Mouse (Mus musculus) forebrain, embryonic 16.5 days (tissue): ENCODE measurements around the gene Mccc1. TPM values are rescaled to one million over a fixed set of nuclear protein-coding genes. Genes with fewer than 3 reads are reported as not detected.

ENCODE experiments used
- ATAC-seq: fragments of 200-750 bp; cut with Nextera tagmentation; 2 replicates; pipeline ENCODE4 v1.8.0; 2017; ENCODE audit warnings: mild to moderate bottlenecking, moderate library complexity
- H3K27ac ChIP-seq: fragments of 300-500 bp; sonication (generic); 2 replicates; pipeline ENCODE4 v1.5.1; 2014; ENCODE audit warnings: low read length, control low read depth
- H3K27me3 ChIP-seq: fragments of 300-500 bp; sonication (generic); replicated peaks from 2 replicates; pipeline ENCODE4 v1.6.1; 2014; ENCODE audit warnings: low read length; ENCODE audit not compliant: control insufficient read depth, insufficient read depth
- H3K36me3 ChIP-seq: fragments of 300-500 bp; sonication (generic); 2 replicates; pipeline ENCODE4 v1.6.1; 2014; ENCODE audit not compliant: control insufficient read depth, insufficient read depth
- H3K4me1 ChIP-seq: fragments of 300-500 bp; sonication (generic); replicated peaks from 2 replicates; pipeline ENCODE4 v1.6.1; 2014; ENCODE audit warnings: low read length; ENCODE audit not compliant: control insufficient read depth, insufficient read depth
- H3K4me2 ChIP-seq: fragments of 300-500 bp; sonication (generic); 2 replicates; pipeline ENCODE4 v1.6.1; 2014; ENCODE audit warnings: mild to moderate bottlenecking, low read length, control low read depth
- H3K4me3 ChIP-seq: fragments of 300-500 bp; sonication (generic); replicated peaks from 2 replicates; pipeline ENCODE4 v1.5.1; 2014; ENCODE audit warnings: mild to moderate bottlenecking, low read length, control low read depth
- H3K9ac ChIP-seq: fragments of 300-500 bp; sonication (generic); replicated peaks from 2 replicates; pipeline ENCODE4 v1.6.1; 2014; ENCODE audit warnings: low read depth, low read length, control low read depth
- H3K9me3 ChIP-seq: fragments of 300-500 bp; sonication (generic); 2 replicates; pipeline ENCODE4 v1.6.1; 2016; ENCODE audit warnings: low read length; ENCODE audit not compliant: control insufficient read depth
- WGBS: fragments of 180-500 bp; shearing (Covaris S2); extraction: QIAGEN DNeasy Blood & Tissue Kit; methylation state at CpG from one replicate; pipeline ENCODE4 v1.1.7; 2014; 5-methylcytosine and 5-hydroxymethylcytosine counted together
- polyA plus RNA-seq: library from polyadenylated mRNA; unstranded; fragments of >200 nt; fragmentation: Nextera tagmentation; extraction: Ambion mirVana; gene quantifications from 2 replicates; pipeline ENCODE4 v1.2.1, GENCODE M21; 2015

Gene Mccc1
- 29.8 and 34.9 TPM in 2 replicates for polyA plus RNA-seq

GRCm38 (mm10) chr3:36000275-36001239 lies at the start of gene Mccc1:
Gene Mccc1 (minus strand): TSS chr3:36000678.
- peak within 1 kb of the TSS; percentile 95 for H3K27ac ChIP-seq
- H3K9me3 ChIP-seq = no peaks in the 10 kb centered on the region
- ATAC-seq = peak; percentile 99
- H3K4me3 ChIP-seq = peak within 1 kb of the TSS; percentile 91
- peak within 1 kb of the TSS; percentile 83 for H3K9ac ChIP-seq
- H3K4me1 ChIP-seq = peaks cover 9% of the 10 kb centered on the region
- H3K36me3 ChIP-seq = no peaks in the 10 kb centered on the region
- 0 out of 2 replicates have a peak, but pooled peaks cover 2% of the 10 kb centered on the region for H3K27me3 ChIP-seq
- WGBS = 3% methylated on average over 39 of the region's 39 CpGs
- H3K4me2 ChIP-seq = peak within 1 kb of the TSS; percentile 82

GRCm38 (mm10) chr3:36049106-36049505 lies 48.6 kb upstream of the Mccc1 start:
- ATAC-seq = no peak
- H3K27ac ChIP-seq = no peak overlapping the region
- WGBS = 70% methylated on average over 1 of the region's 1 CpGs
- no peaks in the 10 kb centered on the region for H3K9me3 ChIP-seq
- no peak overlapping the region for H3K9ac ChIP-seq
- H3K4me1 ChIP-seq = no peaks in the 10 kb centered on the region
- no peak overlapping the region for H3K4me2 ChIP-seq
- no peak overlapping the region for H3K4me3 ChIP-seq
- H3K27me3 ChIP-seq = no peaks in the 10 kb centered on the region
- no peaks in the 10 kb centered on the region for H3K36me3 ChIP-seq

DNA sequence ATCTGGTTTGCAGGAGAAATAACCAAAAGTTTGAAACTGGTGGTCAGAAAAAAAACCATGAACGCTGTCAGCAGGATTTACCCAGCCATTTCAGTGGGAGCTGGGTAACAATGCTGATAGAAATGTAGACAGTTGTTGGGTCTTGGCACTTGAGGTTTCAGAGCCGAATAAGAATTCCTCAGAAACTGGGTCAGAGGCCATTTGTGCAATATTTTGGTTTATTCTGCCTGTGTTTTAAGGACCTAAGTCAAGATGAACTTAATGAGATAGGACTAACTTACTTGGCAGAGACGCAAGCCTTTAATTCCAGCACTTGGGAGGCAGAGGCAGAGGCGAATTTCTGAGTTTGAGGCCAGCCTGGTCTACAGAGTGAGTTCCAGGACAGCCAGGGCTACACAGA lies 44.6 kb upstream of the Mccc1 start:
- WGBS = 81% methylated on average over 4 of the region's 4 CpGs
- no peak overlapping the region for H3K4me3 ChIP-seq
- no peaks in the 10 kb centered on the region for H3K9me3 ChIP-seq
- no peak for ATAC-seq
- H3K27ac ChIP-seq = no peak overlapping the region
- no peaks in the 10 kb centered on the region for H3K27me3 ChIP-seq
- no peak overlapping the region for H3K9ac ChIP-seq
- no peak overlapping the region for H3K4me2 ChIP-seq
- no peaks in the 10 kb centered on the region for H3K36me3 ChIP-seq
- no peaks in the 10 kb centered on the region for H3K4me1 ChIP-seq

- Histone ChIP-seq H3K4me2 (no peak overlapping the region), H3K4me1 (no peaks in the 10 kb centered on the region), H3K4me3 (no peak overlapping the region), H3K27ac (no peak overlapping the region), H3K9me3 (no peaks in the 10 kb centered on the region), H3K27me3 (no peaks in the 10 kb centered on the region), H3K36me3 (no peaks in the 10 kb centered on the region), H3K9ac (no peak overlapping the region)
- ATAC-seq = no peak
Measured at GRCm38 (mm10) chr3:36044520-36044919, 44.0 kb upstream of the Mccc1 start.

GRCm38 (mm10) chr3:36031740-36032510 lies 31.4 kb upstream of the Mccc1 start:
- no peaks in the 10 kb centered on the region for H3K27me3 ChIP-seq
- H3K27ac ChIP-seq = no peak overlapping the region
- no peak overlapping the region for H3K9ac ChIP-seq
- WGBS = 36% methylated on average over 6 of the region's 6 CpGs
- H3K4me1 ChIP-seq = 0 out of 2 replicates have a peak, but pooled peaks cover 5% of the 10 kb centered on the region
- no peak overlapping the region for H3K4me2 ChIP-seq
- no peaks in the 10 kb centered on the region for H3K9me3 ChIP-seq
- peak; percentile 55; the same call in 1 of the 2 replicates for ATAC-seq
- no peak overlapping the region for H3K4me3 ChIP-seq
- no peaks in the 10 kb centered on the region for H3K36me3 ChIP-seq

GRCm38 (mm10) chr3:36029993-36030392 lies 29.5 kb upstream of the Mccc1 start:
- Histone ChIP-seq H3K27ac (no peak overlapping the region), H3K9ac (no peak overlapping the region), H3K4me1 (0 out of 2 replicates have a peak, but pooled peaks cover 5% of the 10 kb centered on the region), H3K4me2 (no peak overlapping the region), H3K36me3 (no peaks in the 10 kb centered on the region), H3K27me3 (no peaks in the 10 kb centered on the region), H3K9me3 (no peaks in the 10 kb centered on the region), H3K4me3 (no peak overlapping the region)
- WGBS = 86% methylated on average over 4 of the region's 4 CpGs
- ATAC-seq = no peak

- Histone ChIP-seq H3K9ac (no peak overlapping the region), H3K4me3 (no peak overlapping the region), H3K4me1 (no peaks in the 10 kb centered on the region), H3K27me3 (no peaks in the 10 kb centered on the region), H3K4me2 (no peak overlapping the region), H3K36me3 (no peaks in the 10 kb centered on the region), H3K27ac (no peak overlapping the region), H3K9me3 (no peaks in the 10 kb centered on the region)
- WGBS = 51% methylated on average over 6 of the region's 6 CpGs
- no peak for ATAC-seq
Measured at GRCm38 (mm10) chr3:36025732-36026131, 25.3 kb upstream of the Mccc1 start.

- WGBS = 89% methylated on average over 3 of the region's 3 CpGs
Measured at GRCm38 (mm10) chr3:36011239-36011638, 10.8 kb upstream of the Mccc1 start.

More at GRCm38 (mm10) chr3:36011239-36011638, 10.8 kb upstream of the Mccc1 start:
- Histone ChIP-seq H3K4me1 (no peaks in the 10 kb centered on the region), H3K27ac (no peak overlapping the region), H3K9ac (no peak overlapping the region), H3K27me3 (no peaks in the 10 kb centered on the region), H3K4me3 (no peak overlapping the region), H3K9me3 (no peaks in the 10 kb centered on the region), H3K36me3 (no peaks in the 10 kb centered on the region), H3K4me2 (no peak overlapping the region)
- no peak for ATAC-seq
